Mouse (Mus musculus): ENCODE results near the gene Ppp2r5b.

- TF ChIP-seq POLR2A (IDR thresholded peaks at IDR 0.05; ENCODE audit: low read depth, low read length) (no peak), CTCF (conservative IDR thresholded peaks at IDR 0.05; ENCODE audit: insufficient read depth, insufficient read length, low read depth, low read length) (no peak)
These were observed 42.9 kb upstream of the Ppp2r5b start for GRCm38 (mm10) chr19:6278439-6279073.

All from kidney, adult 2 months (tissue).